Comparison of ENCODE assay signal across 17 mouse cellular contexts in the genomic region with DNA sequence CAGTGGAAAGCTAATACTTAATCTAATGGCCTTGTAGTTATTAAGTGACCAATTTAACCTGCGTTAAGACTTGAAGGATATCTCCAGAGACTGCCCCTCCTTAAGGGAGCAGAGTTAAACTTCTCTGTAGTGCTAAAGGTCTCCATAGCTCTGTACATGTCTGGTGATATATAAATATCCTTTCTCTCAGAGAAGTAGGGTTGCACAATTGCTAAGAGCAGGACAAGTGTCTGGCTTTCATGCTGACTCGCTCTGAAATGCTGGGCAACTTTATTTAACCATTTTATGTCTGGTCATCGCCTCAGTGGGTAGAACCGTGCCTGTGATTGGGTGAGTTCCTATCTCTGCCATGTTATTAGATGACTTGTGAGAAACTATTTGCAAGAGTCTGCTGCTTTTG. TPM values are rescaled to one million over a fixed set of nuclear protein-coding genes. Genes with fewer than 3 reads are reported as not detected.
DNase-seq lines count a peak whose midpoint lies in the region; ATAC-seq and TF ChIP-seq lines count a peak whose summit lies in the region.
"Had no signal": no experiment of that assay in that cellular context is flagged by ENCODE, and none has a peak within 500 bp of the region (broad histone marks: within the 10 kb centered on the region; RNA-seq: fewer than 3 reads in every experiment).

No protein-coding gene starts in this region.

- no peaks in the 10 kb centered on the region for H3K27me3 ChIP-seq in lung, embryonic 14.5 days (ENCODE audit: insufficient read depth, low read length)
- no peaks in the 10 kb centered on the region for H3K27me3 ChIP-seq in Patski
- no peaks in the 10 kb centered on the region for H3K27me3 ChIP-seq in intestine, embryonic 15.5 days (replicated peaks)
- H3K27me3 ChIP-seq in stomach, embryonic 16.5 days (ENCODE audit: control insufficient read depth, insufficient read depth, low read length): no peaks in the 10 kb centered on the region
- H3K27me3 ChIP-seq: forebrain, embryonic 15.5 days; midbrain, embryonic 13.5 days had no signal

- in situ Hi-C loops in Patski (cut with MboI; ENCODE audit: low pct_unique_long_range_greater_than_20kb): no loop called here

- peaks cover 41% of the 10 kb centered on the region for H3K4me1 ChIP-seq in lung, embryonic 14.5 days (ENCODE audit: insufficient read depth)
- peaks cover 15% of the 10 kb centered on the region for H3K4me1 ChIP-seq in intestine, embryonic 15.5 days (replicated peaks)
- peaks cover 6% of the 10 kb centered on the region; the same call in 1 of the 2 replicates for H3K4me1 ChIP-seq in stomach, embryonic 16.5 days (ENCODE audit: control insufficient read depth, insufficient read depth, low read length)
- H3K4me1 ChIP-seq: midbrain, embryonic 13.5 days had no signal

- ATAC-seq in lung, embryonic 14.5 days (ENCODE audit: insufficient read depth): no peak
- ATAC-seq in Patski: peak; percentile 32
- ATAC-seq in intestine, embryonic 15.5 days: peak; percentile 93
- ATAC-seq in stomach, embryonic 16.5 days (ENCODE audit: insufficient read depth, low FRiP score): peak; percentile 58
- ATAC-seq: CD4-positive, CD25-positive, alpha-beta regulatory T cell, adult 4 months; forebrain, embryonic 15.5 days; midbrain, embryonic 13.5 days had no signal

- H3K36me3 ChIP-seq in lung, embryonic 14.5 days (ENCODE audit: insufficient read depth): no peaks in the 10 kb centered on the region; the same call in 1 of the 2 replicates
- H3K36me3 ChIP-seq in intestine, embryonic 15.5 days: no peaks in the 10 kb centered on the region
- H3K36me3 ChIP-seq in stomach, embryonic 16.5 days (ENCODE audit: control insufficient read depth, insufficient read depth, low read length): no peaks in the 10 kb centered on the region
- H3K36me3 ChIP-seq: forebrain, embryonic 15.5 days; G1E; midbrain, embryonic 13.5 days had no signal

- CTCF ChIA-PET in Patski (lab: Charles Lee): interaction anchor here (1.5 kb wide), 1 partner anchor 18 kb away, joined by 3 read pairs; no protein-coding TSS in a partner anchor

- POLR2A ChIA-PET in Patski (lab: Charles Lee): interaction anchor here (0.6 kb wide), 1 partner anchor 8 kb away, joined by 5 read pairs; no protein-coding TSS in a partner anchor

- no peak overlapping the region for H3K4me2 ChIP-seq in lung, embryonic 14.5 days
- H3K4me2 ChIP-seq in intestine, embryonic 15.5 days (replicated peaks): no peak overlapping the region
- H3K4me2 ChIP-seq in stomach, embryonic 16.5 days (ENCODE audit: low read depth, low read length): no peak overlapping the region
- H3K4me2 ChIP-seq: forebrain, embryonic 15.5 days; midbrain, embryonic 13.5 days had no signal

- no peak for TF ChIP-seq CTCF in lung, embryonic 14.5 days (IDR thresholded peaks at IDR 0.05; ENCODE audit: low read depth)
- TF ChIP-seq CTCF in Patski (IDR thresholded peaks at IDR 0.05): no peak
- no peak for TF ChIP-seq CTCF in gastrocnemius, adult 2 months (IDR thresholded peaks at IDR 0.05)

- intact Hi-C loops in gastrocnemius, adult 2 months (cut with DNase I): no loop called here

- 57% methylated on average over 4 of the region's 4 CpGs for WGBS in lung, embryonic 14.5 days
- 60% methylated on average over 4 of the region's 4 CpGs for WGBS in intestine, embryonic 15.5 days
- 69% methylated on average over 4 of the region's 4 CpGs for WGBS in stomach, embryonic 16.5 days

- H3K9ac ChIP-seq in lung, embryonic 14.5 days: no peak overlapping the region
- H3K9ac ChIP-seq in intestine, embryonic 15.5 days: no peak overlapping the region
- H3K9ac ChIP-seq in stomach, embryonic 16.5 days (ENCODE audit: low read length): no peak overlapping the region
- H3K9ac ChIP-seq: forebrain, embryonic 15.5 days; midbrain, embryonic 13.5 days had no signal

- no peaks in the 10 kb centered on the region for H3K9me3 ChIP-seq in lung, embryonic 14.5 days (ENCODE audit: low read depth, low read length)
- H3K9me3 ChIP-seq in intestine, embryonic 15.5 days: no peaks in the 10 kb centered on the region
- H3K9me3 ChIP-seq in stomach, embryonic 16.5 days (replicated peaks; ENCODE audit: control insufficient read depth, low read length): no peaks in the 10 kb centered on the region
- H3K9me3 ChIP-seq: forebrain, embryonic 15.5 days; G1E; midbrain, embryonic 13.5 days had no signal

- H3K27ac ChIP-seq in lung, embryonic 14.5 days (ENCODE audit: low read depth): 0 out of 2 replicates have a peak overlapping the region, but pooled peaks have one; percentile 31
- H3K27ac ChIP-seq in intestine, embryonic 15.5 days: peak overlapping the region; percentile 56
- H3K27ac ChIP-seq in stomach, embryonic 16.5 days (ENCODE audit: low read length): peak overlapping the region; percentile 26; the same call in 1 of the 2 replicates
- H3K27ac ChIP-seq in gastrocnemius, adult 2 months: no peak overlapping the region
- H3K27ac ChIP-seq: forebrain, embryonic 15.5 days; heart, adult 2 months; midbrain, embryonic 13.5 days had no signal

- no peak for DNase-seq in lung, embryonic 14.5 days
- no peak for DNase-seq in lung, postnatal 10 days
- no peak for DNase-seq in Patski (ENCODE audit: low read depth, low spot score)
- DNase-seq in spleen, adult 18-20 months: no peak
- no peak for DNase-seq in gastrocnemius, adult 2 months
- DNase-seq: adrenal gland, adult 8-10 months; cerebellum, adult 8-10 months; heart, adult 2 months; layer of hippocampus, postnatal 36 days; left cerebral cortex, postnatal 4 days had no signal

- no peak overlapping the region for H3K4me3 ChIP-seq in lung, embryonic 14.5 days (ENCODE audit: low read depth, low read length)
- H3K4me3 ChIP-seq in intestine, embryonic 15.5 days (replicated peaks): no peak overlapping the region
- no peak overlapping the region for H3K4me3 ChIP-seq in stomach, embryonic 16.5 days (replicated peaks; ENCODE audit: low read length)
- no peak overlapping the region for H3K4me3 ChIP-seq in gastrocnemius, adult 2 months
- H3K4me3 ChIP-seq: erythroblast, embryonic 14.5 days; forebrain, embryonic 15.5 days; heart, adult 2 months; midbrain, embryonic 13.5 days had no signal

RNA-seq across cellular contexts. Expression of gene Lhfpl2, which starts 36.6 kb away (rescaled TPM):
- 61.2 and 64.5 TPM in 2 replicates for polyA plus RNA-seq in lung, embryonic 14.5 days (2014; fragmentation: Nextera tagmentation; extraction: Ambion mirVana)
- polyA plus RNA-seq in Patski (2021): 33.0 TPM
- polyA plus RNA-seq in intestine, embryonic 15.5 days (2015; fragmentation: Nextera tagmentation; extraction: Ambion mirVana): 19.4 and 19.8 TPM in 2 replicates
- 20.3 and 20.6 TPM in 2 replicates for polyA plus RNA-seq in stomach, embryonic 16.5 days (2015; fragmentation: Nextera tagmentation; extraction: Ambion mirVana)
- total RNA-seq in gastrocnemius, adult 2 months (2021): 1 to 10 TPM; 1.5 to 4.2 TPM
- polyA plus RNA-seq: erythroblast, embryonic 14.5 days; G1E had no signal
